Mouse (Mus musculus) G1E (cell line): Measurements from ENCODE around the gene Cyren.

Source experiments
- CTCF ChIP-seq: IDR thresholded peaks from 2 replicates; pipeline ENCODE4 v1.5.1; 2012; ENCODE audit warnings: low read depth, low read length, inconsistent platforms, mixed read lengths
- GATA1 ChIP-seq: IDR thresholded peaks from 2 replicates; pipeline ENCODE4 v1.6.1; 2012; ENCODE audit warnings: borderline replicate concordance, low read length, inconsistent platforms, mixed read lengths
- POLR2AphosphoS5 ChIP-seq: IDR thresholded peaks from 2 replicates; pipeline ENCODE4 v1.6.1; 2012; ENCODE audit warnings: low read depth, low read length, inconsistent platforms; ENCODE audit not compliant: insufficient replicate concordance

GRCm38 (mm10) chr6:34862381-34862780 is 15.5 kb downstream of the Cyren start:
- TF ChIP-seq POLR2AphosphoS5 (no peak), GATA1 (no peak), CTCF (no peak)
